Mouse (Mus musculus) G1E-ER4 (cell line): ENCODE results near the gene Hist1h3c. TPM values are rescaled to one million over a fixed set of nuclear protein-coding genes. Genes with fewer than 3 reads are reported as not detected.
"Not testable (repeated sequence)": the region's sequence is repeated elsewhere in the genome, so short reads cannot be mapped to it uniquely, and the experiment has no call there.

Source experiments
- GATA1 ChIP-seq: IDR thresholded peaks from one replicate; pipeline ENCODE4 v1.8.0; 2012; ENCODE audit warnings: low read length, inconsistent platforms
- polyA plus RNA-seq: library from polyadenylated mRNA; stranded (reverse); fragments of >175 nt; gene quantifications from 2 replicates; pipeline ENCODE4 v1.2.3, GENCODE M21; 2012

Gene Hist1h3c
- polyA plus RNA-seq, 1 experiment, result 13.4 TPM

DNA sequence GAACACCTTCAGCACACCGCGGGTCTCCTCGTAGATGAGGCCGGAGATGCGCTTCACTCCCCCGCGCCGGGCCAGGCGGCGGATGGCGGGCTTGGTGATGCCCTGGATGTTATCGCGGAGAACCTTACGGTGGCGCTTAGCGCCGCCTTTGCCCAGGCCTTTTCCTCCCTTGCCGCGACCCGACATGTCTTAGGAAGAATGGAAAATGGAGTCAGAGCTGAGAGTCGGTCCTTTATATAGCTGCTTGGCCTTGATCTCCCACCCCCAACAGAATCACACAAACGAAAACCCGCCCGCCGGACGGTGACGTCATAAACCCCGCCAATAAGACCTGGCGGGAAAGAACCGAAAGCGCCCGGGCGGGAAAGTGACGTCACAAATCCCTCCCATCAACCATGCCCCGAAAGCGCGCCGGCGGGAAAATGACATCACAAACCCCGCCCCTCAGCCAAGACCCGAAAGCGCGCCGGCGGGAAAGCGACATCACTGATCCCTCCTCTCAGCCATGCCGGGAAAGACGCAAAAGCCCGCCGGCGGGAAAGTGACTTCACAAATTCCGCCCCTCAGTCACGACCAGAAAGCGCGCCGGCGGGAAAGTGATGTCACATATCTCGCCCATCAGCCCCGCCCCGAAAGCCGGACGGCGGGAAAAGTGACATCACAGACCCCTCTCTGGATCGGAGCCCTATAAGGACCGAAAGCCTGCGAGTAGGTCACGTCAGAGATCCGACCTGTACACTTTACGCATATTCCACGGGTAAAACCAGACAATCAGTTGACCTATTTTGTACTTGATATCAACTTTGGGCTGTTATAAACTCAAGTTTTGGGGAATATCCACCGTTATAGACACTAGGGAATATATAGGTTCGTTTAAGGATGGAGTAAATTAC, 15.8 kb upstream of the Hist1h3c start, which contains the start of gene Hist1h4a:
Hist1h4a (minus strand) TSS at position 259 of the 893 bp plus-strand sequence.
- no peak for TF ChIP-seq GATA1

DNA sequence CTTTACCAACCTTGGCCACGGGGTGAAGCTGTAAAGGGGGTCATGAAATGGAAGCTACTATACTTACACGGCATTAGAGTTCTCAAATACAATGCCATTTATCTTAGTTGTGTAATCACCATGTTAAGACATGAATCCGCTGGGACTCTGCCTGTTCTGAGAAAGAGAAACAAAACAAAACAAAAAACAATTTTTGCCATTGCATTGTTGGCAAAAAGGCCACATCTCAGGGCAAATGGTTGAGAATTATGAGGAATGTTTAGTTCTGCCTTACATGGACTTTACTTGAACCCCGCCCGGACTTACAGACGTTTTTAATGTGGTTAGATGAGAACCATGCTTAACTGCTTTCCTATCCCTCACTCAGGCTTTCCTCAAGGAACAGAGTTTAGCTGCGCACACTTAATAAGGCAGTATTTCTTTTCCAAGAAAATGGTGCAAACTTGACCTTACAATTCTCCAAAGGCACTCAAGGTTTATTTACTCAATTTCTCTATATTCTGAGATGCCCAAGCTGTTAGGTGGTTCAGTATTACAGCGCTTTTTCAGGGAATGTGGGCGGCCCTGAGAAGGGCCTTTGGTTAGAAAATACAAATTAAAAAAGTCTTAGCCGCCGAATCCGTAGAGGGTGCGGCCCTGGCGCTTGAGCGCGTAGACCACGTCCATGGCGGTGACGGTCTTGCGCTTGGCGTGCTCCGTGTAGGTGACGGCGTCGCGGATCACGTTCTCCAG, 15.0 kb upstream of the Hist1h3c start:
- no peak for TF ChIP-seq GATA1

DNA sequence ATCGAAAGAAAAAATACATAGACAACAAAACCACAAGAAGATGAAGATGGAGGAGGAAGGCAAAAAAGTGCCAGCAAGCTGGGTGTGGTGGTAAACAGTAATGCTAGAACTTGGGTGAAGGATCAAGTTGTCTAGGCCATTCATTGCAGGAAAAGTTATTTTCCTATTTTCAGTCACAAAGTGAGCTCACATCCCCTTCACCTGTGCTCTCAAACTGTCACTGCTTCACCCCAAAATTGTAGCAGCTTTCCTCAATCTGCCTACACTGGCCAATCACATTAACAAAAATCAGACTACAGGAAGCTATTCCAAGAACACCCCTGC, 14.5 kb upstream of the Hist1h3c start:
- TF ChIP-seq GATA1, result no peak

DNA sequence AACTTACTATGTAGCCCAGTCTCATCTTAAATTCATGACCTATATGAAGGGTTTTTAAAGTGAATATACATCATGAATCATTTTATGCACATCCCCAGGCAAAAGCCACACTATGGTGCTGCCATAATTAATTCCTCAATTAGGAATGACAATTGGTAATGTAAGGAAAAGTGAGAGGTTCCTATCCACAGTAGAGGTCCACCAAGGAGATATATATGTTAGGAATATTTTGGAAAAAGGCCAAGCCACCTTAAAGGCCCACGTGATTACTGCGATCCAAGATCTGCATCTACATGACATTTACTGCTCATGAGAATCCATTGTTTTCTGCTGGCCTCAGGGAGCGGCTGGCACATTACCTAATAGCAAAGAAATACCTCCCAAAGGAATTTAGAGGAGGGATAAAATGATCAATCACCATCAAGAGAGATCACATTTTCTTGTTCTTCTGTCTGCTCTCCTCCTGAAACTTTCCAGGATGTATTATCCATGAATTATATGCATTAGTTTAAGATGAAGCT, 13.9 kb upstream of the Hist1h3c start:
- TF ChIP-seq GATA1, result no peak

DNA sequence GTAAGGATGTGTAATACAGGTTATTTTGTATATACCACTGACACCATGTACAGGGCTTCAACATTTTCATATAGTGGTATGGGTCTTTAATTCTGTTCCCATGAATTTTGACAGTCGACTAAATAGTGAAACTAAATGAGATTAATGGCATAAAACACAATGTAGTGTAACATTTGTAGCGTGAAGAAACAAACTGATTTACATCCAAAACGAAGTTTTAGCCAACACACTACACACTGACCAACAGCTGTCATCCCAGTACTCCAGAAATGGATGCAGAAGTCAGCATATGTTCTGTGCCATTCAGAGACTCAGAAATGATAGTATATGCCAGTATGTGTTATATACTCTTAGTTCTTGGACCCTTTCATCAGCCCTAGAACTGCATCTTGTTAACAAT, 12.5 kb upstream of the Hist1h3c start:
- TF ChIP-seq GATA1, result no peak

DNA sequence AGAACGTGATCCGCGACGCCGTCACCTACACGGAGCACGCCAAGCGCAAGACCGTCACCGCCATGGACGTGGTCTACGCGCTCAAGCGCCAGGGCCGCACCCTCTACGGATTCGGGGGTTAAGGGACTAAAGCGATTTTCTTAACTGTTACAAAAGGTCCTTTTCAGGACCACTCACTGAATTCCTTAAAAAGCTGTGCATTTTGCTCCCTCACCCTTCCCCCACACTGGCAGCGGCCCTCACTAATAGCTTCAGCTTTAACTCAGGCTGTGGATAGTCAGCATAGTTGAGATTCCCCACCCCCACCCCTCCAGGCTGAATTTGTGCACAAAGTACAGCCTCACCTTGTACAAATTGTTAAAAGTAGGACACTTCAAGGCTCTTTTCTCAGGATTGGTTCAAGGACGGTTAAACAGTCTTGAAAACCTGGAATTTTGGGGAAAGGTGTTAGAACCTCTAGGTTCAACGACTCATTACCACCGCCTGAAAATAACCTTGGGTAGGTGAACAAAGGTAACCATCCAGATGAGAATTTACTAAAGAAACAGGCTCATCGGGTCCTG, 11.9 kb upstream of the Hist1h3c start:
- no peak for TF ChIP-seq GATA1

DNA sequence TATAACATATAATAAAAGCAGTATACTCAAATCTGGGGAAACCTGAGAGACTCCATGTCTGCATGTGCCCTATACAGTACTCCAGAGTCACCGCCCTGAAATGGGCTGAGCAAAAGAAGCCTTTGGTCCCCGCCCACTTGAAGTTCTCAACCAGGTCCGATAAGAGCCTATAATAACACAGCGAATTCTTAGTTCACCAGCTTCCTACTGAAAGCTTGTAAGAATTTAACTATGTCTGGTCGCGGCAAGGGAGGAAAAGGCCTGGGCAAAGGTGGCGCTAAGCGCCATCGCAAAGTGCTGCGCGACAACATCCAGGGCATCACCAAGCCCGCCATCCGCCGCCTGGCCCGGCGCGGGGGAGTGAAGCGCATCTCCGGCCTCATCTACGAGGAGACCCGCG, 11.4 kb upstream of the Hist1h3c start, which contains the start of gene Hist1h4b:
Hist1h4b (plus strand) TSS at position 224 of the 400 bp plus-strand sequence.
- no peak for TF ChIP-seq GATA1

DNA sequence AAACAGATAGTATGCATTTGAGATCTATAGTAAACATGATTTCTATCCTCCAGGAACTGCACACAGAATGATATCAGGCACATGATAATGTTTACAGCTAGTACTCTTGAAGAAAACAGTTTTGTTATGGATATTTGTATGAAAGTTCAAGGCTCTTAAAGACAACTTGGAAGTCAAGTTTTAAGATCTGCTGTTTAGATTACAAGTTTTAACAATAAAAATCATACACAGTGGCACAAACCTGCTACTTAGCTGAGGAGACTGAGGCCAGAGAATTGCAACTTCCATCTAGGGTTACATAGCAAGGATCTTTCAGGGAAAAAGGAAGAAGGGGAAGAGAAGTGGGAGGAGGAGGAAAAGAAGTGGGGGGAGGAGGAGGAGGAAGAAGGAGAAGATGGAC, 9.6 kb upstream of the Hist1h3c start:
- no peak for TF ChIP-seq GATA1

DNA sequence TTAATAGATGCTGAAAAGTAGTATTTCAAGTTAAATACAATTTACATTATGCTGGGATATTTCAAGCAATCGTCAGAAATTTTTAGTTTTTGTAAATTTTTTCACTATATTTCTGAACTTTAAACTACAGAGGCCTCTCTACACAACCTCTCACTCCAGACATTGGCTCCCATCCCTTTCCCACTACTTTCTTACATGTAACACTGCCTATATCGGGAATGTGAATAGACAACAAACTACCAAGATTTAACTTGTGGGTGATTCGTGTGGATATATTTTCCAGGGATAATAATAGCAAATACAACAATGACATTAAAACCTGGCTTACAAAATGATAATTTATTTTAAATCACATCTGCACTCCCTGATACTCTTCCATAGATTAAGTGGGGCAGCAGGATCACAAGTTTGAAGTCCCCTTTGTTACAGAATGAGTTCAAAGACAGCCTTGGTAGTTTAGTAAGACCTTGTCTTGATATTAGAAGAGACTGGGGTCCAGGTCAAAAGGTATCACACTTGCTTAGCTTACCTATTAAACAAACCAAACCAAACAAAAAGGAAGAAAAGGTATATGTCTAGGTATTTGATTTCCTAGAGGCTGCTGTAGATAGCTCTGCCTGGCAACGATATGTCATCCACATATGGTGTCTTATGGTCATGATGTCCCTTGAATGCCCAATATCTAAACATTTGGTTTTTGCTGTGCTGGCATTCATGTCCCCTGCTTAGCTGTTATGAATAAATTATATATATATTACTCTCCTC, 8.1 kb upstream of the Hist1h3c start:
- no peak for TF ChIP-seq GATA1

DNA sequence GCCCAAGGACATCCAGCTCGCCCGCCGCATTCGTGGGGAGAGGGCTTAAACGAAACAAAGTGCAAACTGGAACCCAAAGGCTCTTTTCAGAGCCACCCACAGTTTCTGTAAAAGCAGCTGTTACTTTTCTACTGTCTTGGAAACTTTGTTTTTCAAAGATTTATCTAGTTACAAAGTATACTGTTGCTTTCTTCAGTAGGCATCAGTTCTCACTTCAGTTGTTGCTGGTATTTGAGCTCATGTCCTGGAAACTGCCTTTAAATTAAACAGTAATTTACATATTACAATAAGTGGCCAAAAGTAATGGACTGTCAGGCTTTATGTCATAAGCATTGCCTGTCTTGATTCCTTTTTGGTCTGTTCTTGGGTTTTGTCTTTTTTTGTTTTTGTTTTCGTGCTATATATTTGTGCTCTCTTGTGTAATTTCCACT, 7.4 kb upstream of the Hist1h3c start:
- TF ChIP-seq GATA1, result no peak

DNA sequence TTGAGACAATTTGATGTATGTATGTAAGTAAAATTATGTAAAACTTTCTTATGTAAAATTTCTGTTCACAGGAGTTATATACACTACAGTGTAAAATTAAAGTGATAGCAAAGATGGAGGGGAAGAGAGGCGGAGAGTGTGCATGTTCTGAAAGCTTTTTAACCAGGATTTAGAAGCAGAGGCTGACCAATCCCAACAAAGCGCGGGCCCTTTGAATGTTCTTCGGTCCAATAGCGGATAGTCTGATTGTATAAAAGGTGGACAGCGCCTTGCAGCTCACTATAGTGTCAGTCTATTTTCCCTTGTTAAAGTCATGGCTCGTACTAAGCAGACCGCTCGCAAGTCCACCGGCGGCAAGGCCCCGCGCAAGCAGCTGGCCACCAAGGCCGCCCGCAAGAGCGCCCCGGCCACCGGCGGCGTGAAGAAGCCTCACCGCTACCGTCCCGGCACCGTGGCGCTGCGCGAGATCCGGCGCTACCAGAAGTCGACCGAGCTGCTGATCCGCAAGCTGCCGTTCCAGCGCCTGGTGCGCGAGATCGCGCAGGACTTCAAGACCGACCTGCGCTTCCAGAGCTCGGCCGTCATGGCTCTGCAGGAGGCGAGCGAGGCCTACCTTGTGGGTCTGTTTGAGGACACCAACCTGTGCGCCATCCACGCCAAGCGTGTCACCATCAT, 6.8 kb upstream of the Hist1h3c start, which contains the start of gene Hist1h3b:
Hist1h3b (plus strand) TSS at position 201 of the 675 bp plus-strand sequence.
- TF ChIP-seq GATA1, result not testable (repeated sequence)

DNA sequence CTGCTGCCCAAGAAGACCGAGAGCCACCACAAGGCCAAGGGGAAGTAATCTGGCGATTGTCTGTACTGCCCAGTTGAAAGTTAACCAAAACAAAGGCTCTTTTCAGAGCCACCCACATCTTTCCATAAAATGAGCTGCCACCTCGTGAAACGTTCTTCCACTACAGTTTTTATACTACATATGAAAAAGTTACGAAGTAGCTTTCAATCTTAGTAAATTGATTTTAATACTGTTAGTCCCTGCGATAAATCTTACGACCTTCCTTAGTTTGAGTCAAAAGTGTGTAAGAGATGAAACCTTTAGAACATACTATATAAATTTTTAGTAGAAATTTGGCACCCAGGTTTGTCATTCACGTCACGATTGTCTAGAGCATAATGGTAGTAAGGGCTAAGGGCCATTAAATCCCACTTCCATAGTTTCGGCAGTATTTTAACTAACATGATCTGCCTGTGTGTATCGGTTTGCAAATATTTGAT, 6.1 kb upstream of the Hist1h3c start:
- no peak for TF ChIP-seq GATA1

DNA sequence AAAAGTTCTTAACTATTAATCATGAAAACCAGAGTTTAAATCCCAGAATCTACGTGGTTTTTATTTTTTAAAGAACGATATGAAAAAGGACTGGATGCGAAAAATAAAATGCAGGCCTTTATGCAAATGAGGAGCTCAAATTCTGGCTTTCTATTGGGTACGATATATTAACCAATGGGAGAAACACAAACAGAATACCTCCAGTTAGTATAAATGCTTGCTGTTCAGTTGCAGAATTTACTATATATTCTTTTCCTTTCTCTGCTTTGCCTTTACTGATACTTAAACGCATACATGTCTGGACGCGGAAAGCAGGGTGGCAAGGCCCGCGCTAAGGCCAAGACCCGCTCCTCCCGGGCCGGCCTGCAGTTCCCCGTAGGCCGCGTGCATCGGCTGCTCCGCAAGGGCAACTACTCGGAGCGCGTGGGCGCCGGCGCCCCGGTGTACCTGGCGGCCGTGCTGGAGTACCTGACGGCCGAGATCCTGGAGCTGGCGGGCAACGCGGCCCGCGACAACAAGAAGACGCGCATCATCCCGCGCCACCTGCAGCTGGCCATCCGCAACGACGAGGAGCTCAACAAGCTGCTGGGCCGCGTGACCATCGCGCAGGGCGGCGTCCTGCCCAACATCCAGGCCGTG, 5.6 kb upstream of the Hist1h3c start, which contains the start of gene Hist1h2ab:
Hist1h2ab (plus strand) TSS at position 288 of the 639 bp plus-strand sequence.
- TF ChIP-seq GATA1, result not testable (repeated sequence)

DNA sequence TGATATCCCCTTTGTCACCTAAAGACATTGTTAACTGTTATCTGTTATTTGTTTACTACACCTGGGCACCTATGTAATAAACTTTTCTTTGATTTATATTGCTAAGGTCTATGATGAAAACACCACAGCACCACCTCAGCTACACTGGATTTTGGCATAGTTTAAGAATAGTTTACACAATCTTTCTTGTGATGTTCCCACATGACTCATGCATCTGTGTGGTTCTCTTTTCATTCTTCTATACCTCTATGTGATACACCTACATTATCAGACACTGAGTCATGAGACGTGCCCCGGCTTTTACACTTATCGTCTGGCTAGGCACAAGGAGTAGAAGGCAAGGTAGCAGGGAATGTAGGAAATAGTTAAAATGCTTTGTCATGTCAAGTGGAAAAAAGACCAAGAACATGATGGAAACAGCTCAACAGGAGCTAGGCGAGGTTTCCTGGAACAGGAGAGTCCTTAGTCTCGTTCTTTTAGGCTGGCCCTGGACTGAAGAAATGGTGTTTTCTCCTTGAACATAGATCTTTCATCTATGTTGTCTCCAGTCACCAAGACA, 4.2 kb upstream of the Hist1h3c start:
- TF ChIP-seq GATA1, result no peak
